Mouse (Mus musculus) kidney, postnatal 36 days (tissue): ENCODE data around the gene Rasal2.

Experiments
- DNase-seq, 2 experiments: peaks; one replicate each; pipeline ENCODE4 v3.0.0; 2021 to 2022; ENCODE audit warnings: mixed read lengths in 2 of 2

The Rasal2 gene

GRCm38 (mm10) chr1:157128219-157128618 is 284.2 kb downstream of the Rasal2 start:
- peak in 1 of 2 experiments; percentile 19 for DNase-seq

- DNase-seq: no peak
These were observed 288.6 kb downstream of the Rasal2 start for GRCm38 (mm10) chr1:157123836-157124235.

GRCm38 (mm10) chr1:157119168-157119567 is 293.2 kb downstream of the Rasal2 start:
- DNase-seq: no peak

GRCm38 (mm10) chr1:157117440-157117839 is 295.0 kb downstream of the Rasal2 start:
- no peak for DNase-seq

- DNase-seq: no peak
These were observed 297.9 kb downstream of the Rasal2 start for GRCm38 (mm10) chr1:157114492-157114891.

- DNase-seq: no peak
These were observed 302.0 kb downstream of the Rasal2 start for GRCm38 (mm10) chr1:157110287-157110835.

GRCm38 (mm10) chr1:157108580-157108979 is 303.8 kb downstream of the Rasal2 start, which contains the start of gene Tex35:
Gene Tex35 (minus strand): TSS chr1:157108680.
- DNase-seq: no peak

- peak; percentile 49 to 62 for DNase-seq
These were observed 311.1 kb downstream of the Rasal2 start for GRCm38 (mm10) chr1:157101122-157101865.

- DNase-seq: no peak
These were observed 316.9 kb downstream of the Rasal2 start for GRCm38 (mm10) chr1:157095534-157095933.

- peak in 1 of 2 experiments; percentile 24 for DNase-seq
These were observed 319.8 kb downstream of the Rasal2 start for GRCm38 (mm10) chr1:157092622-157093021.

GRCm38 (mm10) chr1:157092140-157092539 is 320.3 kb downstream of the Rasal2 start:
- no peak for DNase-seq

- no peak for DNase-seq
These were observed 321.6 kb downstream of the Rasal2 start for GRCm38 (mm10) chr1:157090835-157091234.

- peak; percentile 59 to 87 for DNase-seq
These were observed 326.0 kb downstream of the Rasal2 start for GRCm38 (mm10) chr1:157086097-157086994.
